Mouse (Mus musculus) urinary bladder, postnatal 10 days (tissue): ENCODE data around the gene Gins1.
"Not testable (repeated sequence)": the region's sequence is repeated elsewhere in the genome, so short reads cannot be mapped to it uniquely, and the experiment has no call there.

Experiments used
- DNase-seq: peaks from one replicate; pipeline ENCODE4 v3.0.0; 2022; ENCODE audit warnings: low spot score

Gins1 gene

DNA sequence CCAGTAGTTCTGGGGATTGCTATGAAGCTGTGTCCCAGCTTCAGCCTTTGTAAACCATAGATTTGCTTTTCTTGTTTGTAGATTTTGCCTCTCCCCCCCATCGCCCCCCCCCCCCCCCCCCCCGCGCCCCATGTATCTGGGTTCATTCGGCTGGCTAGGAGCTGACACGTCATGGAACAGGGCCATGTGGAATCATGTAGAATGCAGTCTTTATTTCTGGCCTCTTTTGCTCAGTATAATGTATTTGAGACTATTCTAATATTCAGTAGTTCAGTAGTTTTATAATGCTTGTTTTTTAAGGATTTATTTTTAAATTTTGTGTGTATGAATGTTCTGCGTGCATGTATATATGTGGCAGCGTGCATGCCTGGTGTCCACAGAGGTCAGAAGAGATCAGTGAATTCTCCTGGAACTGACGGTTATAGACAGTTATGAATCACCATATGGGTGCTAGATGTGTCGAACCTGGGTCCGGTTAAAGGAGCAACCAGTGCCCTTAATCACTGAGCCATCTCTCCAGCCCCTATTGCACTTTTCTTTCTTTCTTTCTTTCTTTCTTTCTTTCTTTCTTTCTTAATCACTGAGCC is 5.2 kb downstream of the Gins1 start:
- no peak for DNase-seq

DNA sequence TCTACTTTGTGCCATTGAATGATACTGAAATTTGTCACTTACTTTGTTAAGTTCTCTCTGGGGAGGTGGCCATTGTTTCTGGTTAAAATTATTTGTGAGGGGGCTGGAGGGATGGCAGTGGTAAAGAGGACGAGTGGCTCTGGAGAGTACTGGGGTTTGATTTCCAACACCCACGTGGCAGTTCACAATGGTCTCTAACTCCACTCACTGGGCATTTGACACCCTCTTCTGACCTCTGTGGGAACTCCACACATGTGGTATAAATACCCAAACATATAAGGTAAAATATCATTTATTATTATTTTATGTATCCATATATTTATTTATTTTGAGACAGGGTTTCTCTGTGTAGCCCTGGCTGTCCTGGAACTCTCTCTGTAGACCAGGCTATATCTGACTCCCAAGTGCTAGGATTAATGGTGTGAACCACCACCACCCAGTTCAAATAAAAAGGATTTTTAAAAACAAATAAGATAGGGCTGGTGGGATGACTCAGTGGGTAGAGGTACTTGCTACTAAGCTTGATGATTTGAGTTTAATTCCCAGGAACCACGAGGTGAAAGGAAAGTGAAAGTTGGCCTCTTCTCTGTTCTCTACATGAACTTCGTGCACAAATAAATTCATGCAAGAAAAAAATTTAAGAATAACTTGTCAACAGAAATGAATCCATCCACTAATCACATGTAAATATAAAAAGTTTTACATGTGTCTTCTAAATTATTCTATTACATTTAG is 9.7 kb downstream of the Gins1 start:
- no peak for DNase-seq

DNA sequence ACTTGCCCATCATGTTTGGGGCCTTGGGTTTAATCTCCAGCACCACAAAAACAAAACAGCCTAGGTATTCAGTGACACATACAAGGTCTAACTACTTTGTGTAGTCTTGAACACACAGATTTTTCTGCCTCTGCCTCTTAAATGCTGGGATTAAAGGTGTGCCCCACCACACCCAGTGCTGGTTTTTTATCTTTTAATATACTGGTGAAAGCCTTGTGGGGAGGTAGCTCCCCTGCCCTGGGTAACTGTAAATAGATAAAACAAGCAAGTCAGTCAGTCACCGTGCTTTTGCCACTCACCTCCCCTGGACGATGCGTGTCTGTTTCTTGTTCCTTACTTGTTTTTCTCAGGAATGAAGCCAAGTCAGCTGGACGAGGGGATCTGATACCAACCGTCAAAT is 10.6 kb downstream of the Gins1 start:
- no peak for DNase-seq

DNA sequence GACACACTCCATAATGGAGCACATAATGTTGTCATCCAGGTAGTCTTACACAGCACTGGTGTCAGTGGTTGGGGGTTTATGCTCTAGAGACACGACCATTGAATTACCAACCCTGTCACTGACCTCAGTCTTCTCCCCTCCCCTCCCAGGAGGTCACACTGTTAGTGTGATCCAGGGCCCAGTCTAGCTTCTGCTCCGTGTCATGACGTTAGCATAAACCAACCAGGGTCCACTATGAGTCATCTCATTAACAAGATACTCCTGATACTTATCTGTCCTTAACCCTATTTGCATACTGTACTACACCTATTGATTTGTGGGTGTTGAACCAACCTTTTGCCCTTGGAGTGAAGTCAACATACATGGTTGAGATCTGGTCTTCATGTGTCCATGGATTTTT is 13.5 kb downstream of the Gins1 start:
- no peak for DNase-seq

DNA sequence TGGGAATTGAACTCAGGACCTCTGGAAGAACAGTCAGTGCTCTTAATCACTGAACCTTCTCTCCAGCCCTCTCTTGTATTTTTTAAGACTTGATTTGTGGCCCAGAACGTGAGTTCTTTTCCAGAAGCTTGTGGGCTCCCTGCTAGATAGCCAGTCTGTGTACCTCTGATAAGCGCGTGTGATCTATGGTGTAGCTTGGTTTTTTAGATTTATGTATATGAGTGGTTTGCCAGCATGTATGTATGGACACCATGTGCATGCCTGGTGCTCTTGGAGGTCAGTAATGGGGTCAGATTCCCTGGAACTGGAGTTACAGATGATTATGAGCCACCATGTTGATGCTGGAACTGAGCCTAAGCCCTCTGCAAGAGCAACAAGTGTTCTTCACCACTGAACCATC is 15.3 kb downstream of the Gins1 start:
- no peak for DNase-seq

DNA sequence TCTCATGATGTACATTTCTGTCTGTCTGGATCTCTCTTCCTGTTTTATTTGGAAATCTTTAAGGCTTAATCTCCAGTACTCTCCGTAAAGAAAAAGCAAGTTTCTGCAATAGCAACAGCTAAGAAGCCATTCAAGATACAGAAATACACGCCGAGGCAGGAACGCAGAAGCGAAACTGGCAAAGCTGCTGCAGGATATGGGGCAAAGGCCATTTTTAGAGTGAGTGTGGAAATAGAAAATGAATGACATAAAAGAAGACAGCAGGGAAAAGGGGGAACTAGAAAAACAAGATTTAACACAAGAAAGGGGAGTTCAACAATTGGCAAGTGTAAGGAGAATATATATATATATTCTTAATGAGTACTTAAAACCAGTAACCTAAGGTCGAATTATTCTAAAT is 16.5 kb downstream of the Gins1 start:
- DNase-seq: no peak

DNA sequence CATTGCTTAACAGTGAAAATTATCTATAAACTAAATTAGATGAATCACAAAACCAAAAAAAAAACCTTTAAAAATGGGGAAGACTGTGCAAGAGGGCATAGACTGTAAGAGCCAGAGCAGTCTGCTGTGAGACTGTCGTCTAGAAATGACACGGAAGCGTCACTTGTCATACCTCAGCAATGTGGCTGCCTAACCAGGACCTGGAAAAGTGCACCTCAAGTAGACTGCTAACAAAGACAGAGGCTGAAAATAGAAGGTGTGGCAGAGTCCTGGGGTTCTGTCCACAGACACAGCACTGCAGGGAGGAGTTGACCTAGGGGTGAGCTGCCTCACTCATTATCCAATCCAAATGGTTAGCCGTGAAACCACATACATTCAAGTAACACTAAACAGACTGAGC is 17.0 kb downstream of the Gins1 start:
- no peak for DNase-seq

DNA sequence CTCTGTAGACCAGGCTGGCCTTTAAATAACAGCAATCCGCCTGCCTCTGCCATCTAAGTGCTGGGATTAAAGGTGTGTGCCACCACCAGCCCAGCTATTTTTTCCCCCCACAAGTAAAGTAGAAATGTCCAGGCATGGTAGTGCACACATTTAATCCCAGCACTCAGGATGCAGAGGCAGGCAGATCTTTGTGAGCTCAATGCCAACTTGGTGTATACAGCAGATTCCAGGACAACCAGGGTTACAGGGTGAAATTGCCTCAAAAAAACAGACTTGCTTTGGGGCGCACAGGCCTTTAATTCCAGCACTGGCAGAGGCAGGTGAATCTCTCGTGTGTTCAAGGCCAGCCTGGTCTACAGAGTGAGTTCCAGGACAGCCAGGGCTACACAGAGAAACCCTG is 17.8 kb downstream of the Gins1 start:
- no peak for DNase-seq

DNA sequence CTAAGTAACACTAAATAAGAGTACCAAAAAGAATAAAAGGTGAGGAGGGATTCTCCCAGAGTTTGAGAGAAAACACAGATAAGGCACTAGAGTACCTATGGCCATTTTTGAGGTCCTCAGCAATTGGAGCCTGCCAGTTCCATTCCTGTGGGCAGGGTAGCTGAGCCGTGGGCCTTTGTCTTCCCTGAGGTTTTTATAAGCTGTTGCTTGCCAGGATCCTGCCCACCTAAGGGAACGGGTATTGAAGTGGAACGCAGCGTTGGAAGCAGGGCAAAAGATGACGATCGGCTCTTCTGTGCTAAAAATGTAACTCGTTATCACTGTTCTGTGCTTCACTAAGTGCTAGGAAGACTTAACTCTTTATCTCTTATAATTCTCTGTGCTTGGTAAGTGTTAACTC is 18.3 kb downstream of the Gins1 start:
- no peak for DNase-seq

DNA sequence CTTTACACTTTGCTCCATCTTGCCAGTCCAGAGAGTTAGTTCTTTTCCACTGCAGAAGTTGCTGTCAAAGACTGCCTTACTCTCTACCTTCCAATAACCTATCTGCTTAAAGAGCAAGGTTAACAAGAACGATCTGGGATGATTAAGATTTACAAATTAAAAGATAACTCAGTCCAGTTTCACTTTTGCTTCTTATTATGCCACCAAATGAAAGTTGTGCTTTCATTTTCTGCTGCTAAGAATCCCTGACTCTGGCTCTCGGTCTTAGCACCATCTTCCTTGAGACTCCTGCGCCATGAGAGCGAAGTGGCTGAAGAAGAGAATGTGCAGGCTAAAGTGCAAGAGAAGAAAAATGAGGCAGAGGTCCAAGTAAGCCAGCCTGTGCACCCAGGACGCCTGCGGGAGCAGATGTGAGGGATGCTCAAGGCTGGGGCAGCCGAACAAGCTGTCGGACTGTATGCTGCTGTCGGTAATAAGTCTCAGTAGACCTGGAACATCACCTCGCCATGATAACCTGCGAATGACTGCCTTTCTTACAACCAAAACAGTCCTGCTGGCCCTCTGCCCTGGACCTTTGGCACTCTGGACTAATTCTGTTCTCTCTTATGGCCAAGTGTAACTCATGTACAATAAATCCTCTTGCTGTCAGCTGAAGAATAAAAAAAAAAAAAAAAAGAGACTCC is 22.0 kb downstream of the Gins1 start:
- no peak for DNase-seq

DNA sequence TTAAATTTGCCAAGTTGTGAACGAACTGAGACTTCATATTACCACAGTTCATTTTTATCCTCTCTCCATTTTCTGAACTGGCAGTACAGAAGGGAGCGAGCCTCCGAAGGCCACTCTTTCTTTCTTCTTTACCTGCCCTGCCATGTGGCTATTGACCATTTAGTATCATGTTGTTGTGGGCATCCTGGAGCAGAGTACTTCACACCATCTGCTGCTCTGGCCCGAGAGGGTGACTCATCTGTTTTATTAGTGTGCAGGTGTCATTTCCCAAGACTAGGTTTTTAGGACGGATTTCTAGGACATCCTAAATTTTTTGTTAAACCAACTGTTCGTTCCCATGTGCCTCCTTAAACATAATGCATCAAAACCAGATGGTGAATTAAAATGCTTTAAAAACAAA is 24.0 kb downstream of the Gins1 start:
- no peak for DNase-seq

DNA sequence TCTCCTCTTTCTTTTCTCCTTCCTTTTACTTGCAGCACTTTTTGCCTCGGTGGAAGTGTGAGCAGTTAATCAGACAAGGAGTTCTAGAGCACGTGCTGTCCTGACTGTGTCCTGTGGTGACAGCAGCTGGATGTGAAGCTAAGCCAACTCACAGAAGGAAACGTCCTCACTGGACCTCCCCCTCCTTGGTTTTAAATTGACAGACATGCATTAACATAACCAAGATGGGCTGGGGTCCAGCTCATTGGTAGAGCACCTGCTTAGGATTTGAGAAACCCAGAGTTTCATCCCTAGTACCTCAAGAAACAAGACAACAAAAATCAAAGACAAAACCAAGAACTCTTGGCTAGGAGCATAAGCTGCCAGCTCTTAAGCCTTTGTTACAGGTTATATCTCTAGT is 25.6 kb downstream of the Gins1 start:
- DNase-seq: no peak

DNA sequence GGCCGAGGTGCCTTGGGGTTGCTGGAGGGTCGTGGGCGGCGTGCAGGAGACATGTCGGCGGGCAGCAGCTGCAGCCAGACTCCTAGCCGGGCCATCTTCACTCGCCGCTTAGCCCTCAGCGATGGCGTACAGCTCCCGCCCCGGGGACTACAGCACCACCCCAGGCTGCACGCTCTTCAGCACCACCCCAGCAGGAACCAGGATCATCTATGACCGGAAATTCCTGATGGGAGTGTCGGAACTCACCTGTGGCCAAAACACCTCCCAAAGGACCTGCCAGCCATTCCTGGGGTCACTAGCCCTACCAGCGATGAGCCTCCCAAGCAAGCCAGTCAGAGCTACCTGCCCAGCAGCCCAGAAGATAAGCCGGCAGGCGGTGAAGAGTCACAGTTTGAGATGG is 28.3 kb downstream of the Gins1 start:
- DNase-seq: no peak

DNA sequence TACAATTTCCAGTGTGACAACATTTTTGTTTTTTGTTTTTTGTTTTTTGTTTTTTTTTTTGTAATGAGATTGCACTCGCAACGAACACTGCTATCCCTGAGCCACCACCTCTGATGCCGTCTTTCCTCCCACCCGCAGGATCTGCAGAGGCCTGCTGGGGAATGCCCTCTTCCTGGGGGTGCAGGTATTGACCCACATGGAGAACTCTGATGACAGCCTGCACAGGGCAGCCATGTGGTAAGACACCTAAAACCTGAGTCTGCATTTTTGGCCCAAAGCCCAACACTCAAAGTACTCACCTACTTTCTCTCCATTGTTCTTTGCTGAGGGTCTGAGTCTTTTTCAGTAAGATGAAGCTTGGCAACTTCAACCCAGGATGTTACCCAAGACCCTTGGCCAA is 29.5 kb downstream of the Gins1 start:
- no peak for DNase-seq

DNA sequence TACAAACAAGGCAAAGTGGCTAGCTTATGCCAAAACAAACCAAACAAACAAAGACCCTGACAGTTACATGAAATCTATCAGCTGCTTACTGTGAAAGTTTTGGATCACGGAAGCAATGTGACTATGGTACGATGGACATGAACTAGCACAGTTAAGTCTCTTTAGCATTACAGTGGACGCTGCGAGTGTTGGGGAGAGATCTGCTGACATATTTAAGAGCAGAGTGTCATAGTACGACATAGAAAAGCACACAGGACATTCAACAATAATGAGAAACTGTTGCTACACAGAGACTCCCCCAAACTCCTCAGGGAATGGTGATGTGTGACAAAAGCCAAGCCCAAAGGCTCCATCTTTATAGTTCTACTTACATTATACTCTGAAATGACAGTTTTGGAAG is 38.8 kb downstream of the Gins1 start:
- no peak for DNase-seq

DNA sequence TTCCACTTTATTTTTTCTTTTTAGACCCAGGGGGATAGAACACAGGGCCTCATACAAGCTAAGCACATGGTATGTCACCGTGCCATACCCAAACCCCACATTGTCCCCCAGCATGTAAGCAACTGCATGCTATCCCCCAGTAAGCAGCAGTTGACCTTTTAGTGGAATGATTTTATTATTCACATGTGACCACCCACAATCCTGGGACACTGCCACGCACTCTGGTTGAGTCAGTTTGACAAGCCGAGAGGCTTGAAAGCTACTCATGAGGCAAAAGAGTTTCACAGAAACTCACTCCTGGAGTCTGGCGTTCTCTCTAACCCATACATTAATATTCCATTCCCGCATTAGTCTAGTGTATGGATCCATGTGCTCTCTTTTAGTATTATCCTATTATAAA is 42.1 kb downstream of the Gins1 start:
- not testable (repeated sequence) for DNase-seq

DNA sequence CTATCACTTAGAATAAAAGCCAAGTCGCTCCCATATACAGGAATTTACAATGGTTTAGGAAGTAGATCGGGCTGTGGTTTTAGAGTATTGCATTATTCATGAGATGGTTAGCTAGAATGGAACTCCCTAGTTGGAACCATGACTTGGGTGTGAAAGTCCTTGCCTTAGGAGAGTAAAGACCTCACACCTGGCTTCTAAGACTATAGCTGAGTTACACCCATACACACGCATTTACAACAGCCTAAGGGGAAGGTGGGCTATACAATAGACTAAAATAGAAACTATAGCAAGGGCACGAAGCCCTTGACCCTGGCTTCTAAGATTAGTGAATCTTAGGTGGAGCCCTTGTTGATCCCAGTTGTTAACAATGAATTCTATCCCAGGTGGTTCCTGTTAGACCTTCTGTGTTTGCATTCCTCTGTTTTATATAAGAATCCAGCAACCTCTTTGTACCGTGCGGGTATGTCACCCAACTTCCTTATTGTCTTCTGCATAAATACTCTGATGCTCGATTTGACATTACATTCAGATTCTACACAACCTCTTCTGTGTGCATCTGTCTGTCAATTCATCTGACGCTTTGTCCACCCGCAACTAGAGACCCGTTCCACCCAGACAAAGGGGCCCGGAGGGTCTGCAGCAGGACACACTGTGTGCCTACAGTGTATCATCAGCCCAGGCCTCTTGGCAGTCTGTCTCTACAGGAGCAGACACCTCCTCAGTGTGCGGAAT is 42.8 kb downstream of the Gins1 start:
- not testable (repeated sequence) for DNase-seq

DNA sequence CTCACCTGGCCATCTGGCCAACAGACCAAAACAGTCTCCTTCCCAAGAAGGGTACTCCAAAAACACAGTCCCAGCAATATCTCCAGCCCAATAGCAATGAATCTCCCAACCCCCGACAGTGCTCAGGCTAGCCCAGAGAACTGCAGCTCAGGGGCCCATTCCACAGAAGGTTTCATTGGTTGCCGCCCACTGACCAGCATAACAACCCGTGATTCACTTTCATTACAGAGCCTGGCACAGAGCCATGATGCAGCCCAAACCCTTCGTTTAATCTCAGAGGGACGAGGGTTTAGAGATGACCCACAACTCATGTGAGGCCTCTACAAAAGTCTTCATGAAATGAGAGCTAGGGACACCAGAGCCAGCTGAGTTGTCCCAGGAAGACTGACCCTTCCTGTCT is 43.6 kb downstream of the Gins1 start:
- DNase-seq: no peak

DNA sequence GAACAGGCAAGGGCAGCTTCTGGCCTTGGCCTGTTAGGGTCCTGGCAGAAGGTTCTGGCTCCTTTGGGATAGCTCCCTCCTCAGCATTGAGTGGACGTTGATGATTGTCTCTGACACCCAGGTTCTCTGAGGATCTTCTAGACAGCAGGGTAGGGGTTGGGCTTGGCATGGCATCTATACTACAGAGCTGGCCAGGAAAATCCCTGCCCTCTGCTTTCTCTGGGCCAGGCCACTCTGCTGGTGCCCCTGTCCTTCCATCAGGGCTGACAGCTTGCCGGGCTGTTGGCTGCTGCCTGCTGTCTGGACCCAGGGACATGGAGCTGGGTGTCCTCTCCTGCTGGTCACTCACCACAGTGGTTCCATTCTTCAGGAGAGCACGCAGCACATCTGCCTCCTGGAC is 44.5 kb downstream of the Gins1 start:
- DNase-seq: no peak

DNA sequence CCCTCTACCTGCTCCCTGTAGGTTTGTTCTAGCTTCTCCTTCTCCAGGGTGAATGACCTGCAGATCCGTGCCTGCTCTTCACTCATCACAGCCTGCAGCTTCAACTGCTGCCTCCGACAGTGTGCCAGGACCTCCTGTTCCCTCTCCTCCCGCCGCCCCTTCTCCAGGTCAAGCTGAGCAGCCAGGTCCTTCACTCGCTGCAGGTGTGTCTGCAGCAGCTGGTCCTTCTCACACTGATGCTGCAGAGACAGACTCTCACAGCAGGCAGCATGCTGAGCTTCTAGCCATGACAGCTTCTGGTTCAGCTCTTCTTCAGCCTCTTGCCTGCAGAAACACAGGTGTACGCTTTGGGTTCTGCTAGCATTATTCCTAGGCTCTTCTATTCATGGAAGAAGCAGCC is 44.9 kb downstream of the Gins1 start:
- DNase-seq: no peak

DNA sequence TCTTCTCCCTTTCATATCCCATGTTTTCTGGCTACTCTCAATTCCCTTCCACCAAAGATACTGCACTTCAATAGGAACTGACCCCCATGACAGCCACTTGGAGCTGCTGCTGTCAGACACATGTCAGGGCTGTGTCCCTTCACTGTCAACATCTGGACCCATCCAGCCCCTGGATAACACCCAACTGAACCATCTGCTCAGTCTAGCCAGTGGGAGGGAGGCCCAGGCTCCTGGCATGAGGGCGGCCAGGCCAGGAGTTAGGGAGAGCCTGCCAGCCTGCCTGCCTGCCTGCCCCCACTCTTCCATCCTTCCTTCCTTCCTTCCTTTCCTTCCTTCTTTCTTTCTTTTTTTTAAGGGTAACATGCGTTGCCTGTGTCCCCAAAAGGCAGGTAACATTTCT is 46.0 kb downstream of the Gins1 start:
- DNase-seq: no peak

DNA sequence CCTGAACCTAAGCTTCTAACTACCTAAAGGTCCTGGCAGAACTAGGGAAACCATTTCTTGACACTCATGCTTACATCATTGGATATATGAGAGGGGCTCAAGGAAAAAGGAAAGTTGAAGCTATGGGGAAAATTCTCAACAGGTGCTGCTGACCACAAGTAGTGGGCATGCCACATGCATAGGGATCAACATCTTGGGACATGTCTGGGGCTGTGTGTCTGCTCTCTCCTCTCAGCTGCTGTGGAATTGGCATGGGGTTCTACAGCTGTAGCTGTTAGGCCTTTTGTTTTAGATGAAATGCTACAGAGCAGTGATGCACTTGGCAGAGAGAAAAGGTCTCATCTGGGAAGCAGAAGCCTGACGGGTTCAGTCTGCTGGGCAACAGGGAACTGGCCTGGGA is 50.7 kb downstream of the Gins1 start:
- DNase-seq: no peak

DNA sequence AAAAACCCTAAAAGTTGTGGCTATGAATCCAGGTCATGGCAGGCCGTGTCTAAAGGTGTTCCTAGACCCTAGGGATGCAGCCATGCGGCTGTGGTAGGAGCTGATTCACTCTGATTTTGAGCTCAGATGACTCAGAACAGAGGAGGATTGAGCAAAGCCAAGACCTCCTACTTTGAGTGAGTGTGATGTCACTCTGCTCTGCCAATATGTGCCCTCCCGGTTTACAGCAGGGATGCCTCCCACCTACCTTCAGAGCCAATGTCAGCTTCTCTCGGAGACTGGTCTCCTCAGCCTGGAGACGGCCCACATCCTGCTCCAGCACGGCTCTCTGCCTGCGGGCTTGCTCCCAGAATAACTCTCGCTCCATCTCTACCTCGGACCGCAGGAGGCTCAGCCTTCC is 54.3 kb downstream of the Gins1 start:
- no peak for DNase-seq
